Mouse (Mus musculus) stomach, embryonic 15.5 days (tissue): ENCODE data around the gene Saxo2. TPM values are rescaled to one million over a fixed set of nuclear protein-coding genes. Genes with fewer than 3 reads are reported as not detected.

Experiments used
- ATAC-seq: fragments of 200-750 bp; cut with Nextera tagmentation; 2 replicates; pipeline ENCODE4 v1.8.0; 2017; ENCODE audit warnings: low read depth, moderate number of reproducible peaks, moderate TSS enrichment; ENCODE audit not compliant: insufficient read depth, low FRiP score
- H3K27ac ChIP-seq: fragments of 300-500 bp; sonication (generic); 2 replicates; pipeline ENCODE4 v1.5.1; 2015; ENCODE audit warnings: mild to moderate bottlenecking, inconsistent platforms
- H3K27me3 ChIP-seq: fragments of 300-500 bp; sonication (generic); replicated peaks from 2 replicates; pipeline ENCODE4 v1.6.1; 2015; ENCODE audit warnings: inconsistent platforms
- H3K36me3 ChIP-seq: fragments of 300-500 bp; sonication (generic); 2 replicates; pipeline ENCODE4 v1.6.1; 2015; ENCODE audit warnings: inconsistent platforms
- H3K4me1 ChIP-seq: fragments of 300-500 bp; sonication (generic); 2 replicates; pipeline ENCODE4 v1.6.1; 2015; ENCODE audit warnings: inconsistent platforms
- H3K4me2 ChIP-seq: fragments of 300-500 bp; sonication (generic); 2 replicates; pipeline ENCODE4 v1.6.1; 2015; ENCODE audit warnings: mild to moderate bottlenecking, inconsistent platforms
- H3K4me3 ChIP-seq: fragments of 300-500 bp; sonication (generic); replicated peaks from 2 replicates; pipeline ENCODE4 v1.5.1; 2015; ENCODE audit warnings: inconsistent platforms
- H3K9ac ChIP-seq: fragments of 300-500 bp; sonication (generic); 2 replicates; pipeline ENCODE4 v1.6.1; 2015; ENCODE audit warnings: inconsistent platforms
- H3K9me3 ChIP-seq: fragments of 300-500 bp; sonication (generic); 2 replicates; pipeline ENCODE4 v1.6.1; 2016; ENCODE audit warnings: inconsistent platforms
- WGBS: fragments of 180-500 bp; shearing (Covaris S2); methylation state at CpG from one replicate; pipeline ENCODE4 v1.1.7; 2015; 5-methylcytosine and 5-hydroxymethylcytosine counted together
- polyA plus RNA-seq: library from polyadenylated mRNA; unstranded; fragments of >200 nt; fragmentation: Nextera tagmentation; extraction: Ambion mirVana; gene quantifications from 2 replicates; pipeline ENCODE4 v1.2.1, GENCODE M21; 2015

Gene Saxo2
- polyA plus RNA-seq: 3.2 and 4.3 TPM in 2 replicates

- H3K9ac ChIP-seq: peak within 1 kb of the TSS; percentile 50; the same call in 1 of the 2 replicates
- H3K4me3 ChIP-seq: peak within 1 kb of the TSS; percentile 62
- peaks cover 3% of the 10 kb centered on the region; the same call in 1 of the 2 replicates for H3K36me3 ChIP-seq
- H3K27ac ChIP-seq: peak within 1 kb of the TSS; percentile 12; the same call in 1 of the 2 replicates
- no peaks in the 10 kb centered on the region for H3K9me3 ChIP-seq
- H3K27me3 ChIP-seq: no peaks in the 10 kb centered on the region
- H3K4me2 ChIP-seq: peak within 1 kb of the TSS; percentile 71
- H3K4me1 ChIP-seq: no peaks in the 10 kb centered on the region
- under 1% methylated on average over 41 of the region's 46 CpGs for WGBS
- ATAC-seq: peak; percentile 98
Measured at GRCm38 (mm10) chr7:82648353-82649080, at the start of gene Saxo2, which contains the start of gene Efl1. TSS of gene Saxo2 (minus strand) at chr7:82648528. TSS of gene Efl1 (plus strand) at chr7:82648614.

DNA sequence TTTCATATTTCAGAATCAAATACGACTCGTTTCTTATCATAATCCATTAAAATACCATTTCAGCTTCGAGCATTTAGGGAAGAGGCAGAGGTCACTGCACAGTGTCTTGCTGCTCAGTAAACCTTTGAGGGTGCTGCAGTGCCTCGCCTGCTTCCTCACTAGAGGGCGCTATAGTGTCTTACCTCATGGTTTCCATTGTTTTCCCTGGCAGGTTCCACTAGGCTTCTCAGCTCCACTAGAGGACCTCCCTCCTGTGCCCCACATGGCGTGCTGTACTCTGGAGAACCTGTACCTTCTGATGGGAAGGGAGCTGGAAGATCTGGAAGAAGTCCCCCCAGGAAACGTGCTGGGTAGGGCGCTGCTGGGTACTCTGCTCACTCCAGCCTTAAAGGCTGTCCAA lies 49.3 kb upstream of the Saxo2 start:
- Histone ChIP-seq H3K9ac (no peak overlapping the region), H3K27me3 (no peaks in the 10 kb centered on the region), H3K9me3 (no peaks in the 10 kb centered on the region), H3K4me2 (no peak overlapping the region), H3K36me3 (peaks cover 13% of the 10 kb centered on the region), H3K27ac (no peak overlapping the region), H3K4me3 (no peak overlapping the region), H3K4me1 (no peaks in the 10 kb centered on the region)
- ATAC-seq: no peak
- WGBS: 81% methylated on average over 8 of the region's 8 CpGs

DNA sequence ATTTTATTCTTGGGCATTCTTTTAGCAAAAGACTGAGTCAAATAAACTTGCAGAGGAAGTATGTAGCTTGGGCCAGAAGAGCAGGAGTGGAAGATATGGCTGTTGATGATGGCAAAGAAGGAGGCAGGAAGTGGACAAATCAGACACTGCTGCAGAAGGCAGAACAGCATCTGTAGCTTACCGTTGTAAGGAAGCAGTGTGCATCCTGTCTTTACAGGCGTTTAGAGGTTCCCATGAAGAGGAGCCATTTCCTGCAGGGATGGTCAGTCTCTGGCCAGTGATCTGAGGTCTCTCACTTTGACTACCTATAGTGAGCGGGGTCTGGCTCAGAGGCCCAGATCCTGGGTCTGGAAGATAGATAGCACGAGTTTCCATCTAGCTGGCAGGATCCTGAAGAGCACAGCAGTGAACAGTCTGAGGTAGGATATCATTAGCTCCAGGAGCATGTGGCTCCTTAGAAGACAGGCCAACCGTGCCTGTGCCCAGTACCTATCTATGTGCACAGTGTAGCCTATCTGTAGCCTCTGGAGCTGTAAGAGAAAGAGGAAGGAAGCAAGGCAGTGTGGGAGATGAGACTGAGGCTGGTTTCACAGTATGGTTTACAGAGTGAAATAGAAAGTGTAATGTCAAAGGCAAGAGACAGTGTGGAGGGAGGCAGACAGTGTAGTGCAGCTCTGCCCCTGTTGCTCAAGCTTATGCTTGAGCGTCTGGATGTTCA lies 42.9 kb upstream of the Saxo2 start:
- no peaks in the 10 kb centered on the region for H3K27me3 ChIP-seq
- 75% methylated on average over 6 of the region's 6 CpGs for WGBS

DNA sequence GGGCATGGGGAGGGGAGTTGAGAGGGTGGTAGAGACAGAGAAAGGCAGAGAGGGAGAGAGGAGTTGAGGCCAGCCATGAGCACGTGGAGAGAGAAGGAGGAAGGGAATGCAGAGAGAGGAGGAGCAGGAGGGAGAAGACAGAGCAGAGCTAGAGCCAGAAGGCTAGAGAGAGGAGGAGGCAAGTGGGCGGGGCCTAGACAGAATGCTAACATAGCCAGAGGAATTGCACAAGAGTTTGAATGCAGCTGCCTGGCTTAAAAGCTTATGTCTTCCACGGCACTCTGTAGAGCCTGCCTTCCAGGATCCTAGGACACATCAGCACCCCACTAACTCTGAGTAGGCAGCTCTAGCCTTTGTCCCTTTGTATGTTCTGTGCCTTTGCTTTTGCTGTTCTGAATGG lies 40.4 kb upstream of the Saxo2 start:
- H3K36me3 ChIP-seq: peaks cover 17% of the 10 kb centered on the region; the same call in 1 of the 2 replicates
- H3K4me1 ChIP-seq: no peaks in the 10 kb centered on the region
- 34% methylated on average over 3 of the region's 3 CpGs for whole genome bisulfite sequencing
- ATAC-seq: peak; percentile 56; the same call in 1 of the 2 replicates
- H3K9ac ChIP-seq: no peak overlapping the region
- no peaks in the 10 kb centered on the region for H3K27me3 ChIP-seq
- no peak overlapping the region for H3K27ac ChIP-seq
- no peaks in the 10 kb centered on the region for H3K9me3 ChIP-seq
- no peak overlapping the region for H3K4me3 ChIP-seq
- no peak overlapping the region for H3K4me2 ChIP-seq

More for the DNA sequence above, 42.9 kb upstream of the Saxo2 start:
- Histone ChIP-seq H3K4me2 (no peak overlapping the region), H3K9ac (no peak overlapping the region), H3K36me3 (peaks cover 13% of the 10 kb centered on the region; the same call in 1 of the 2 replicates), H3K4me1 (no peaks in the 10 kb centered on the region), H3K27ac (no peak overlapping the region), H3K9me3 (no peaks in the 10 kb centered on the region), H3K4me3 (no peak overlapping the region)
- no peak for ATAC-seq

GRCm38 (mm10) chr7:82679901-82680300 lies 31.6 kb upstream of the Saxo2 start:
- no peak overlapping the region for H3K4me3 ChIP-seq
- ATAC-seq: no peak
- H3K4me1 ChIP-seq: no peaks in the 10 kb centered on the region
- no peaks in the 10 kb centered on the region for H3K27me3 ChIP-seq
- H3K36me3 ChIP-seq: peaks cover 15% of the 10 kb centered on the region
- WGBS: 86% methylated on average over 5 of the region's 5 CpGs
- no peaks in the 10 kb centered on the region for H3K9me3 ChIP-seq
- no peak overlapping the region for H3K4me2 ChIP-seq
- no peak overlapping the region for H3K27ac ChIP-seq
- no peak overlapping the region for H3K9ac ChIP-seq

DNA sequence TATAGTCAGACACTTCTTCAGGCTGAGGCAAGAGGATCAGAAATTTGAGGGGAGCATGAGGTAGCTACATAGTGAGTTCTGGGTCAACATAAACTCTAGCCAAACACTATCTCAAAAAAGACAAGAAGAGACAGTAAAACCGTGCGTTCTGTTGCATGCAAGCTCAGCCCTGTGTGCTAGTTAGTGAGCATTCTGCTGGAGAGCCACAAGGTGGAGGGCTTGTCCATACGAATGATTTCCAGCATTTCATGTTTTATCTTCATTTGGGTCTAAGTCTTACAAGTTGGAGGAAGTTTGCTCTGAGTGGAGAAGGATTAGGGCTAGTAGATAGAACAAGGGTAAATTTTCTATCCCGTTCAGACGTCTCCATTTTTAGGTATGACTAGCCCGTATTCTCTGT lies 28.5 kb upstream of the Saxo2 start:
- Histone ChIP-seq H3K9me3 (no peaks in the 10 kb centered on the region), H3K27me3 (no peaks in the 10 kb centered on the region), H3K4me3 (no peak overlapping the region), H3K4me2 (no peak overlapping the region), H3K4me1 (no peaks in the 10 kb centered on the region), H3K27ac (no peak overlapping the region), H3K36me3 (peaks cover 6% of the 10 kb centered on the region), H3K9ac (no peak overlapping the region)
- ATAC-seq: no peak
- 76% methylated on average over 6 of the region's 6 CpGs for WGBS

DNA sequence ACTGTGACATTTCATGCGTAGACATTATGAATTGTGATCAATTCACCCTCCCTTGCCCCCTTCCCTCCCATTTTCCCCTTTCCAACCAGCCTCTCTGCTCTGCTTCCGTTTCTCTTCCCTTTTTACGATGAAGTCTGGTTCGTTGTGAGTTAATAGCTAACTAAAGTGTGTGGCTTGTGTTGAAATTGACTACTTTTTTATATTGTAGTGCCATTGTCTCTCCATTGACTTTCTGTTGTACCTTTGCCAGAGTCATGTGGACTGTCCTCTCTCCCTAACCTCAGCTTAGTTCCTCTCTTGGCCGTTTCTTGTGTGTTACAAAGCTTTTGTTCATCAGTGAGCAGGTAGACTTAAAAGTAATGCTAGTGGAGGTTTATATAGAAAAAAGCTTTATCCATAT lies 27.7 kb upstream of the Saxo2 start:
- Histone ChIP-seq H3K4me2 (no peak overlapping the region), H3K4me3 (no peak overlapping the region), H3K4me1 (no peaks in the 10 kb centered on the region), H3K27me3 (no peaks in the 10 kb centered on the region), H3K27ac (no peak overlapping the region), H3K9me3 (no peaks in the 10 kb centered on the region), H3K9ac (no peak overlapping the region), H3K36me3 (peaks cover 11% of the 10 kb centered on the region)
- ATAC-seq: no peak
- 74% methylated on average over 5 of the region's 5 CpGs for WGBS

- Histone ChIP-seq H3K27ac (no peak overlapping the region), H3K4me1 (no peaks in the 10 kb centered on the region), H3K27me3 (no peaks in the 10 kb centered on the region), H3K4me3 (no peak overlapping the region), H3K9ac (no peak overlapping the region), H3K36me3 (peaks cover 15% of the 10 kb centered on the region), H3K4me2 (no peak overlapping the region), H3K9me3 (no peaks in the 10 kb centered on the region)
- 82% methylated on average over 3 of the region's 3 CpGs for WGBS
- ATAC-seq: no peak
Measured at GRCm38 (mm10) chr7:82664604-82665003, 16.3 kb upstream of the Saxo2 start.

DNA sequence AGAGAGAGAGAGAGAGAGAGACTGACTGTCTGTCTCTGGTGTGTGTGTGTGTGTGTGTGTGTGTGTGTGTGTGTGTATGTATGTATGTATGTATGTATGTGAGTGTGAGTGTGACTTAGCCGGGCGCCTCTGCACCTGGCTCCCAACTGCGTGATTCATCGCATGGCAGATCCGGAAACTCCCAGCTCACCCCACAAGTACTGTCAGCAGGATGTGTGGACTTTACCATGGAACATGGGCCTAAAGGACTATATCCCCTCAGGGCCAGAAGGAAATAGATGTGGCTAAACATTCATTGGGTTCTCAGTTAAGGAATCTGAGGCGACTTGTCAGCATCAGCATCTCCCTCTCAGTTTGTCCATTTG lies 735 bp upstream of the Saxo2 start:
- Histone ChIP-seq H3K27me3 (no peaks in the 10 kb centered on the region), H3K9me3 (no peaks in the 10 kb centered on the region), H3K9ac (no peak overlapping the region; the same call in 1 of the 2 replicates), H3K27ac (no peak overlapping the region), H3K4me1 (no peaks in the 10 kb centered on the region), H3K4me2 (peak overlapping the region; percentile 71), H3K36me3 (peaks cover 3% of the 10 kb centered on the region; the same call in 1 of the 2 replicates), H3K4me3 (peak overlapping the region; percentile 62)
- peak; percentile 32; the same call in 1 of the 2 replicates for ATAC-seq
- whole genome bisulfite sequencing: 13% methylated on average over 6 of the region's 6 CpGs

- H3K27me3 ChIP-seq: no peaks in the 10 kb centered on the region
- no peak for ATAC-seq
- peaks cover 3% of the 10 kb centered on the region; the same call in 1 of the 2 replicates for H3K36me3 ChIP-seq
- 21% methylated on average over 4 of the region's 4 CpGs for WGBS
- H3K4me2 ChIP-seq: peak overlapping the region; percentile 71
- H3K9ac ChIP-seq: no peak overlapping the region
- no peaks in the 10 kb centered on the region for H3K4me1 ChIP-seq
- H3K9me3 ChIP-seq: no peaks in the 10 kb centered on the region
- no peak overlapping the region for H3K27ac ChIP-seq
- H3K4me3 ChIP-seq: peak overlapping the region; percentile 62
Measured at GRCm38 (mm10) chr7:82647909-82648308, 419 bp downstream of the Saxo2 start.

- WGBS: 88% methylated on average over 3 of the region's 3 CpGs
- Histone ChIP-seq H3K27me3 (no peaks in the 10 kb centered on the region), H3K4me2 (no peak overlapping the region), H3K4me3 (no peak overlapping the region), H3K36me3 (peaks cover 2% of the 10 kb centered on the region; the same call in 1 of the 2 replicates), H3K9ac (no peak overlapping the region), H3K27ac (no peak overlapping the region), H3K9me3 (no peaks in the 10 kb centered on the region), H3K4me1 (no peaks in the 10 kb centered on the region)
- no peak for ATAC-seq
Measured at GRCm38 (mm10) chr7:82647183-82647582, 1.1 kb downstream of the Saxo2 start.

DNA sequence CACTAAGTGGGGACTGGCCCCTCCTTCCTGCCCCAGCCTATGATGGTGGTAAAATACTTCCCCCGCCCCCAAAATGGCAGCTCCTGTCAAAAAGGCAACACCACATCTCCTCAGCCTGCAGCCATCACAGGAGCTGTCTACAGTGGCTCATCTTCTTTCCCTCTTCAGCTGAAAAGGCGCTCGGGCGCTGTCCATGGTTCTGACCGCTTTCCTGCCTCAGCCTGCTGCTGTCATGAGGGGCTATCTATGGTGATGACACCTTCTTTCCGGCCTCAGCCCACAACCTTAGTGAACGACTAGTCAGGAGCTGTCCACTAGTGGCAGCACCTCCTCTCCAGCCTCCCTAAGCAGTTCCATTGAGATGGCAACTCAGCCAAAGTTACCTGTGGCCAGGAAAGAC lies 23.0 kb downstream of the Saxo2 start:
- H3K36me3 ChIP-seq: no peaks in the 10 kb centered on the region
- no peaks in the 10 kb centered on the region for H3K4me1 ChIP-seq
- no peaks in the 10 kb centered on the region for H3K27me3 ChIP-seq
- H3K27ac ChIP-seq: no peak overlapping the region
- 13% methylated on average over 7 of the region's 7 CpGs for WGBS
- H3K9ac ChIP-seq: no peak overlapping the region
- ATAC-seq: no peak
- H3K4me2 ChIP-seq: no peak overlapping the region
- no peak overlapping the region for H3K4me3 ChIP-seq
- no peaks in the 10 kb centered on the region for H3K9me3 ChIP-seq
